8 mouse cellular contexts compared by ENCODE assay signal in the genomic region with DNA sequence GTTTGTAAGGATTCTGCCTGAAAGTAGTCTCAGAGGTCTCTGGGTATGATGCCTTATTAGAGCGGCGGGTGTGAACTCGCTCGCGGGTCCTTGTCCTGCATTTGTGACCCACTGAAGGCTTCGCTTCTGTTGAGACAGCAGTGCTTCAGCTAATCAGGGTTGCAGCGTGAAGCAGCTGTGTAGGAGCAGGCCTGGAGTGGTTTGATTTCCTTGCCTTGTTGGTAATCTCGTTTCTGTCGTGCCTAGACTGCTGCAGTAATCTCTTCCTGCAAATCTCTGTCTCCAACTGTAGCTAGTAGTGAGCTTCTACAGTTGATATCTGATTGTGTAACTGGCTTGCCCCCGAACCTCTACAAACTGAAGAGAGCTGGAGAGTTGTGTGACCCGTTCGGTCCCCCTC. TPM values are rescaled to one million over a fixed set of nuclear protein-coding genes. Genes with fewer than 3 reads are reported as not detected.
DNase-seq lines count a peak whose midpoint lies in the region; ATAC-seq and TF ChIP-seq lines count a peak whose summit lies in the region.

No protein-coding gene starts in this region.

- H3K4me2 ChIP-seq in neural tube, embryonic 13.5 days: peak overlapping the region; percentile 85

- no peak for TF ChIP-seq CTCF in left cerebral cortex, adult 2 months (IDR thresholded peaks at IDR 0.05)

- no peak for DNase-seq in left cerebral cortex, adult 2 months (ENCODE audit: extremely low spot score in 1 of 2, low spot score in 2 of 2)
- DNase-seq in left cerebral cortex, postnatal 25 days (ENCODE audit: low spot score in 2 of 2): no peak
- no peak for DNase-seq in embryonic facial prominence, embryonic 10.5 days (ENCODE audit: low spot score)
- no peak for DNase-seq in limb, embryonic 10.5 days (ENCODE audit: low spot score)
- no peak for DNase-seq in adrenal gland, postnatal 4 days (ENCODE audit: low spot score in 2 of 2)
- DNase-seq in right cerebral cortex, postnatal 4 days: no peak
- no peak for DNase-seq in cerebellum, adult 11 months

- H3K9ac ChIP-seq in neural tube, embryonic 13.5 days: peak overlapping the region; percentile 96

- H3K27ac ChIP-seq in left cerebral cortex, adult 2 months: no peak overlapping the region
- no peak overlapping the region for H3K27ac ChIP-seq in embryonic facial prominence, embryonic 10.5 days (replicated peaks)
- no peak overlapping the region for H3K27ac ChIP-seq in limb, embryonic 10.5 days
- H3K27ac ChIP-seq in neural tube, embryonic 13.5 days (replicated peaks): no peak overlapping the region

- H3K27me3 ChIP-seq in embryonic facial prominence, embryonic 10.5 days (replicated peaks; ENCODE audit: low read depth, poor library complexity, severe bottlenecking): no peaks in the 10 kb centered on the region
- H3K27me3 ChIP-seq in limb, embryonic 10.5 days (ENCODE audit: low read depth, poor library complexity, severe bottlenecking): no peaks in the 10 kb centered on the region
- H3K27me3 ChIP-seq in neural tube, embryonic 13.5 days: no peaks in the 10 kb centered on the region

- H3K36me3 ChIP-seq in embryonic facial prominence, embryonic 10.5 days (replicated peaks): peaks cover 52% of the 10 kb centered on the region
- peaks cover 51% of the 10 kb centered on the region for H3K36me3 ChIP-seq in limb, embryonic 10.5 days
- peaks cover 39% of the 10 kb centered on the region for H3K36me3 ChIP-seq in neural tube, embryonic 13.5 days

- WGBS in embryonic facial prominence, embryonic 10.5 days: 88% methylated on average over 12 of the region's 12 CpGs
- 90% methylated on average over 12 of the region's 12 CpGs for WGBS in limb, embryonic 10.5 days
- WGBS in neural tube, embryonic 13.5 days: 89% methylated on average over 12 of the region's 12 CpGs

- H3K4me3 ChIP-seq in left cerebral cortex, adult 2 months: peak overlapping the region; percentile 99; the same call in 1 of the 2 replicates
- H3K4me3 ChIP-seq in embryonic facial prominence, embryonic 10.5 days: peak overlapping the region; percentile 90
- peak overlapping the region; percentile 97 for H3K4me3 ChIP-seq in limb, embryonic 10.5 days
- peak overlapping the region; percentile 99 for H3K4me3 ChIP-seq in neural tube, embryonic 13.5 days

- no peak for ATAC-seq in neural tube, embryonic 13.5 days (ENCODE audit: low read depth)

- intact Hi-C loops in left cerebral cortex, adult 2 months (cut with DNase I): no loop called here
- intact Hi-C loops in left cerebral cortex, postnatal 25 days (cut with DNase I): no loop called here

- peaks cover 22% of the 10 kb centered on the region for H3K4me1 ChIP-seq in embryonic facial prominence, embryonic 10.5 days
- peaks cover 21% of the 10 kb centered on the region for H3K4me1 ChIP-seq in limb, embryonic 10.5 days
- peaks cover 39% of the 10 kb centered on the region for H3K4me1 ChIP-seq in neural tube, embryonic 13.5 days (replicated peaks)

- H3K9me3 ChIP-seq in embryonic facial prominence, embryonic 10.5 days: no peaks in the 10 kb centered on the region
- H3K9me3 ChIP-seq in limb, embryonic 10.5 days (replicated peaks): no peaks in the 10 kb centered on the region
- H3K9me3 ChIP-seq in neural tube, embryonic 13.5 days: no peaks in the 10 kb centered on the region

RNA-seq across cellular contexts. Expression of a gene that starts 1.6 kb away (rescaled TPM):
- 10 to 100 TPM; 35.8 to 37.5 TPM for total RNA-seq in left cerebral cortex, adult 2 months (2021)
- 10 to 100 TPM; 35.7 to 45.1 TPM for total RNA-seq in left cerebral cortex, postnatal 25 days (2021)
- 51.1 and 53.1 TPM in 2 replicates for polyA plus RNA-seq in embryonic facial prominence, embryonic 10.5 days (2016; fragmentation: Nextera tagmentation; extraction: Ambion mirVana)
- polyA plus RNA-seq in limb, embryonic 10.5 days (2016; fragmentation: Nextera tagmentation; extraction: Ambion mirVana): 50.1 and 52.4 TPM in 2 replicates
- polyA plus RNA-seq in neural tube, embryonic 13.5 days (2015; fragmentation: Nextera tagmentation; extraction: Ambion mirVana): 69.0 and 80.3 TPM in 2 replicates
- 10 to 100 TPM; 21.6 to 22.5 TPM for total RNA-seq in adrenal gland, postnatal 4 days (2021)

RNA-seq across cellular contexts. Expression of a gene that starts 16.8 kb away (rescaled TPM):
- 10 to 100 TPM; 15.2 TPM for total RNA-seq in left cerebral cortex, adult 2 months (2021)
- 10 to 100 TPM; 13.0 to 13.7 TPM for total RNA-seq in left cerebral cortex, postnatal 25 days (2021)
- polyA plus RNA-seq in embryonic facial prominence, embryonic 10.5 days (2016; fragmentation: Nextera tagmentation; extraction: Ambion mirVana): 41.4 and 44.1 TPM in 2 replicates
- 44.0 and 45.5 TPM in 2 replicates for polyA plus RNA-seq in limb, embryonic 10.5 days (2016; fragmentation: Nextera tagmentation; extraction: Ambion mirVana)
- 40.7 and 48.9 TPM in 2 replicates for polyA plus RNA-seq in neural tube, embryonic 13.5 days (2015; fragmentation: Nextera tagmentation; extraction: Ambion mirVana)
- 10 to 100 TPM; 27.7 to 28.8 TPM for total RNA-seq in adrenal gland, postnatal 4 days (2021)

RNA-seq across cellular contexts. Expression of a gene that starts 48.3 kb away (rescaled TPM):
- total RNA-seq in left cerebral cortex, adult 2 months (2021): 1 to 10 TPM; 2.8 to 3.4 TPM
- 1 to 10 TPM; 2.7 to 3.8 TPM for total RNA-seq in left cerebral cortex, postnatal 25 days (2021)
- 1.4 TPM in 2 replicates for polyA plus RNA-seq in embryonic facial prominence, embryonic 10.5 days (2016; fragmentation: Nextera tagmentation; extraction: Ambion mirVana)
- 1.2 and 1.3 TPM in 2 replicates for polyA plus RNA-seq in limb, embryonic 10.5 days (2016; fragmentation: Nextera tagmentation; extraction: Ambion mirVana)
- polyA plus RNA-seq in neural tube, embryonic 13.5 days (2015; fragmentation: Nextera tagmentation; extraction: Ambion mirVana): 0.33 and 0.45 TPM in 2 replicates
- total RNA-seq in adrenal gland, postnatal 4 days (2021): 10 to 100 TPM in 1 of 2 experiments, 1 to 10 TPM in 1; 9.2 to 10.1 TPM
